Mouse (Mus musculus) heart, embryonic 11.5 days (tissue): ENCODE measurements around the gene Pgc. TPM values are rescaled to one million over a fixed set of nuclear protein-coding genes. Genes with fewer than 3 reads are reported as not detected.

Experiments used
- ATAC-seq: fragments of 200-750 bp; cut with Nextera tagmentation; replicated peaks from 2 replicates; pipeline ENCODE4 v1.8.0; 2017; ENCODE audit warnings: moderate library complexity; ENCODE audit not compliant: insufficient number of reproducible peaks, low FRiP score, low TSS enrichment
- H3K27ac ChIP-seq: fragments of 300-500 bp; sonication (generic); 2 replicates; pipeline ENCODE4 v1.5.1; 2014; ENCODE audit warnings: mild to moderate bottlenecking, low read depth, low read length
- H3K27me3 ChIP-seq: fragments of 300-500 bp; sonication (generic); 2 replicates; pipeline ENCODE4 v1.6.1; 2014; ENCODE audit warnings: mild to moderate bottlenecking, low read length, mixed read lengths; ENCODE audit not compliant: control insufficient read depth, insufficient read depth
- H3K36me3 ChIP-seq: fragments of 300-500 bp; sonication (generic); 2 replicates; pipeline ENCODE4 v1.6.1; 2014; ENCODE audit warnings: mild to moderate bottlenecking, low read length, moderate library complexity, mixed read lengths; ENCODE audit not compliant: control insufficient read depth, insufficient read depth
- H3K4me1 ChIP-seq: fragments of 300-500 bp; sonication (generic); 2 replicates; pipeline ENCODE4 v1.6.1; 2014; ENCODE audit warnings: low read length; ENCODE audit not compliant: control insufficient read depth, insufficient read depth
- H3K4me2 ChIP-seq: fragments of 300-500 bp; sonication (generic); 2 replicates; pipeline ENCODE4 v1.6.1; 2014; ENCODE audit warnings: mild to moderate bottlenecking, moderate library complexity
- H3K4me3 ChIP-seq: fragments of 300-500 bp; sonication (generic); 2 replicates; pipeline ENCODE4 v1.5.1; 2014; ENCODE audit warnings: low read depth, low read length
- H3K9ac ChIP-seq: fragments of 300-500 bp; sonication (generic); 2 replicates; pipeline ENCODE4 v1.6.1; 2014; ENCODE audit warnings: mild to moderate bottlenecking, low read depth, low read length, moderate library complexity
- H3K9me3 ChIP-seq: fragments of 300-500 bp; sonication (generic); replicated peaks from 2 replicates; pipeline ENCODE4 v1.6.1; 2016; ENCODE audit warnings: low read length; ENCODE audit not compliant: control insufficient read depth
- WGBS: fragments of 180-500 bp; shearing (Covaris S2); extraction: QIAGEN DNeasy Blood & Tissue Kit; methylation state at CpG from one replicate; pipeline ENCODE4 v1.1.7; 2014; ENCODE audit not compliant: insufficient replicate concordance; 5-methylcytosine and 5-hydroxymethylcytosine counted together
- polyA plus RNA-seq: library from polyadenylated mRNA; unstranded; fragments of >200 nt; fragmentation: Nextera tagmentation; extraction: Ambion mirVana; gene quantifications from 2 replicates; pipeline ENCODE4 v1.2.1, GENCODE M21; 2014

Gene Pgc
- polyA plus RNA-seq, 1 experiment from 2014 or later = not detected

DNA sequence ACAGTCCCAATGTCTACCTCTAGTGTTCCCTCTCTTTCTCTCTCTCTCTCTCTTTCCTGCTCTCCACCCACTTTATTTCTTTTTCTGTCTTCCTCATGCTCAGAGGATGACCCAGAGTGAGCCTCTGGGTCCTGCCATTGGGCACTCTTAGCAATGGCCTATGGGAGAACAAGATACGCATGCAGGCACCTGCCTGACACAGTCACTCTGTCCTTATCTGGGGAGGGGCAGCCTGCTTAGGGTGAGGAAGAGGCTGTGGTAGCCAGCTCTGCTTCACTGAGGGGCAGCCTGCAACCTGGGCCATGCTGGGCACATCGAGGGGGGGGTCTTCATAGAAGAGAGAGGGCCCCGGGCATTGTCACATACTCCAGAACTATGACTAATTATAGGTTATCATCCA lies 23.0 kb downstream of the Pgc start:
- peaks cover 30% of the 10 kb centered on the region for H3K4me1 ChIP-seq
- H3K9me3 ChIP-seq = no peaks in the 10 kb centered on the region
- peak overlapping the region; percentile 4; the same call in 1 of the 2 replicates for H3K27ac ChIP-seq
- ATAC-seq = no peak
- WGBS = 67% methylated on average over 3 of the region's 3 CpGs
- no peak overlapping the region for H3K4me2 ChIP-seq
- H3K4me3 ChIP-seq = no peak overlapping the region
- H3K27me3 ChIP-seq = no peaks in the 10 kb centered on the region
- no peaks in the 10 kb centered on the region for H3K36me3 ChIP-seq
- H3K9ac ChIP-seq = no peak overlapping the region; the same call in 1 of the 2 replicates

GRCm38 (mm10) chr17:47750101-47750500 lies 23.5 kb downstream of the Pgc start:
- Histone ChIP-seq H3K9me3 (no peaks in the 10 kb centered on the region), H3K4me2 (no peak overlapping the region), H3K4me3 (no peak overlapping the region), H3K9ac (no peak overlapping the region), H3K27me3 (no peaks in the 10 kb centered on the region), H3K27ac (no peak overlapping the region), H3K36me3 (no peaks in the 10 kb centered on the region), H3K4me1 (peaks cover 30% of the 10 kb centered on the region)
- 63% methylated on average over 6 of the region's 6 CpGs for WGBS
- ATAC-seq = no peak

DNA sequence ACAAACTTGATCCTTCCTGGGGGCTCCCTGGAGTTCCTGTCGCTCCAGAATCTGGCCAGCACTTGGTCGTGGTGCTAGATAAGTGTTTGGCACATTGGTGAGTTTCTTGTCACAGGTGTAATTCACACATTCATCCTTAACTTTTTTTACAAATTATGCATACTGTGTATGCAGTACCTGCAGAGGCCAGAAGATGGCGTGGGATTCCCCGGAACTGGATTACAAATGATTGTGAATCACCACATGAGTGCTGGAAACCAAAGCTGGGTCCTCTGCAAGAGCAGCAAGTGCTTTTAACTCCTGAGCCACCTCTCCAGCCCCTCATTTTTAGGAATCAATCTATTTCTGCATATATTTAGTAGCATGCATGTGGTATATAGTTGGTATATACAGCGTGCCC lies 25.2 kb downstream of the Pgc start:
- H3K36me3 ChIP-seq = no peaks in the 10 kb centered on the region
- H3K4me2 ChIP-seq = no peak overlapping the region
- no peaks in the 10 kb centered on the region for H3K27me3 ChIP-seq
- no peaks in the 10 kb centered on the region for H3K9me3 ChIP-seq
- H3K4me1 ChIP-seq = peaks cover 35% of the 10 kb centered on the region
- no peak for ATAC-seq
- H3K4me3 ChIP-seq = no peak overlapping the region
- no peak overlapping the region for H3K9ac ChIP-seq
- H3K27ac ChIP-seq = no peak overlapping the region
- 70% methylated on average over 5 of the region's 5 CpGs for WGBS

GRCm38 (mm10) chr17:47753130-47753775 lies 26.6 kb downstream of the Pgc start:
- H3K4me2 ChIP-seq = peak overlapping the region; percentile 27
- H3K27me3 ChIP-seq = no peaks in the 10 kb centered on the region
- no peaks in the 10 kb centered on the region for H3K9me3 ChIP-seq
- peak overlapping the region; percentile 46; the same call in 1 of the 2 replicates for H3K9ac ChIP-seq
- ATAC-seq = no peak
- H3K27ac ChIP-seq = peak overlapping the region; percentile 54
- no peaks in the 10 kb centered on the region for H3K36me3 ChIP-seq
- no peak overlapping the region for H3K4me3 ChIP-seq
- WGBS = 33% methylated on average over 8 of the region's 8 CpGs
- peaks cover 42% of the 10 kb centered on the region for H3K4me1 ChIP-seq

- Histone ChIP-seq H3K9me3 (no peaks in the 10 kb centered on the region), H3K27me3 (no peaks in the 10 kb centered on the region), H3K4me1 (peaks cover 41% of the 10 kb centered on the region), H3K4me3 (no peak overlapping the region), H3K9ac (no peak overlapping the region), H3K36me3 (no peaks in the 10 kb centered on the region), H3K4me2 (no peak overlapping the region), H3K27ac (no peak overlapping the region)
- ATAC-seq = no peak
- 63% methylated on average over 13 of the region's 13 CpGs for WGBS
Observed at GRCm38 (mm10) chr17:47754246-47754645, 27.6 kb downstream of the Pgc start.

DNA sequence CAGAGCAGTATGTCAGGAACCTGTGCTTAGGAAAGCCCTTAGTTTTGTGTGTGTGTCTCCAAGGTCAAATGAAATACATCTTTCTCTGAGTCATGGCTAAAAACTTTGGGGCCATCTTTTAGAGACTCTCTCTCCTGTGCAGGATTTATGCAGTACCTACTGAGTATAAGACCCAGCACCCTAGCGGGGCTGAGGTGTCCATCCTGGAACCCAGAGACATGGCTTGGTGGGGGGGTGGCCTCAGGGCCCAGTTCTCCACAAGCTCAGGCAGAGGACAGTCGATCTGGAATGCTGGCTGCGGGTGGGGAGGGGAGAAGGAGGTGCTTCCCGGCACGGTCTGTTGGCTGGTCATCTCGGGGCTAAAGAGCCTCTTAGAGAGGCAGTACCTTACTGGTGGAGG lies 29.7 kb downstream of the Pgc start:
- H3K4me1 ChIP-seq = peaks cover 45% of the 10 kb centered on the region
- H3K9ac ChIP-seq = 0 out of 2 replicates have a peak overlapping the region, but pooled peaks have one; percentile 39
- 21% methylated on average over 6 of the region's 6 CpGs for WGBS
- H3K27ac ChIP-seq = peak overlapping the region; percentile 80
- H3K9me3 ChIP-seq = no peaks in the 10 kb centered on the region
- no peak for ATAC-seq
- no peaks in the 10 kb centered on the region for H3K36me3 ChIP-seq
- H3K27me3 ChIP-seq = no peaks in the 10 kb centered on the region
- H3K4me2 ChIP-seq = peak overlapping the region; percentile 29; the same call in 1 of the 2 replicates
- no peak overlapping the region for H3K4me3 ChIP-seq

DNA sequence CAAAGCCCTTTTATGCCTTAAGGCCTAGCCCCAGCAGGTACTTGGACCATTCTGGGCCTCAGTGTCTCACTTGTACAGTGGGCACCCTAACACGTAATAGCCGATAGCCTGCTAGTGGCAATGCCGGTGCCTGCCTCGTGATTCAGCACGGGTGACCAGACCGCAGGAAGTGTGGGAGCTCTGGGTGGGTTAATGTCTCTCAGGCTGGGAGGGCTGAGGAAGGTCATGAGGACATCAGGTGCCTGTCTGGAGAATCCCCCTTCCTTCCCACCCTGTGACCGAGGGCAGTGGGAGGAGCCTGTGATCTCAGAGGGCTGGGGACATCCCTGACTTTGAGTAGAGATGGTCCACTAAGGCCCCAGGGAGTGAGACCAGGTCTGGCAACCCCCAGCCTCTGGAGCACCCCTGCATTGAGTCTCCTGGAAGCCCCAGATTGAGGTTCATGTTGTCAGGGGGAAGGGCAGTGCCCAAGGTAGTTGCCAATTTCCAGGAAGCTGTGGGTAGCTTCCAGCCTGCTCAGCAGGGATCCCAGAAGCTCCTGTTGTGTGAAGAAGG lies 30.5 kb downstream of the Pgc start:
- no peak overlapping the region for H3K9ac ChIP-seq

GRCm38 (mm10) chr17:47759702-47760410 lies 33.2 kb downstream of the Pgc start:
- Histone ChIP-seq H3K4me2 (peak overlapping the region; percentile 31; the same call in 1 of the 2 replicates), H3K9me3 (no peaks in the 10 kb centered on the region), H3K27ac (no peak overlapping the region), H3K36me3 (no peaks in the 10 kb centered on the region), H3K4me1 (peaks cover 49% of the 10 kb centered on the region), H3K27me3 (no peaks in the 10 kb centered on the region), H3K4me3 (no peak overlapping the region), H3K9ac (peak overlapping the region; percentile 53; the same call in 1 of the 2 replicates)
- no peak; the same call in 1 of the 2 replicates for ATAC-seq
- 54% methylated on average over 15 of the region's 15 CpGs for WGBS

More for the DNA sequence above, 30.5 kb downstream of the Pgc start:
- Histone ChIP-seq H3K9me3 (no peaks in the 10 kb centered on the region), H3K4me2 (no peak overlapping the region), H3K4me1 (peaks cover 47% of the 10 kb centered on the region), H3K27ac (peak overlapping the region; percentile 80), H3K36me3 (no peaks in the 10 kb centered on the region), H3K27me3 (no peaks in the 10 kb centered on the region), H3K4me3 (no peak overlapping the region)
- WGBS = 65% methylated on average over 7 of the region's 7 CpGs
- ATAC-seq = no peak
